Mouse (Mus musculus) lung, postnatal 0 days (tissue): ENCODE data around the gene Dock7. TPM values are rescaled to one million over a fixed set of nuclear protein-coding genes. Genes with fewer than 3 reads are reported as not detected.
"Not testable (repeated sequence)": the region's sequence is repeated elsewhere in the genome, so short reads cannot be mapped to it uniquely, and the experiment has no call there.

Source experiments
- ATAC-seq: fragments of 200-750 bp; cut with Nextera tagmentation; 2 replicates; pipeline ENCODE4 v1.8.0; 2017; ENCODE audit warnings: moderate library complexity
- DNase-seq: peaks from one replicate; pipeline ENCODE4 v3.0.0-alpha.2; 2016; ENCODE audit warnings: low spot score
- H3K27ac ChIP-seq: fragments of 300-500 bp; sonication (generic); 2 replicates; pipeline ENCODE4 v1.5.1; 2014; ENCODE audit warnings: antibody characterized with exemption, mild to moderate bottlenecking, low read length, mixed read lengths
- H3K27me3 ChIP-seq: fragments of 300-500 bp; sonication (generic); replicated peaks from 2 replicates; pipeline ENCODE4 v1.6.1; 2014; ENCODE audit warnings: low read length, mixed read lengths; ENCODE audit not compliant: insufficient read depth
- H3K36me3 ChIP-seq: fragments of 300-500 bp; sonication (generic); 2 replicates; pipeline ENCODE4 v1.6.1; 2014; ENCODE audit warnings: low read length, mixed read lengths; ENCODE audit not compliant: insufficient read depth
- H3K4me1 ChIP-seq: fragments of 300-500 bp; sonication (generic); 2 replicates; pipeline ENCODE4 v1.6.1; 2014; ENCODE audit warnings: antibody characterized with exemption, low read depth, low read length, mixed read lengths; ENCODE audit not compliant: insufficient read depth
- H3K4me2 ChIP-seq: fragments of 300-500 bp; sonication (generic); replicated peaks from 2 replicates; pipeline ENCODE4 v1.6.1; 2014; ENCODE audit warnings: low read depth, mild to moderate bottlenecking, low read length, moderate library complexity, mixed read lengths
- H3K4me3 ChIP-seq: fragments of 300-500 bp; sonication (generic); 2 replicates; pipeline ENCODE4 v1.5.1; 2014; ENCODE audit warnings: low read depth, low read length
- H3K9ac ChIP-seq: fragments of 300-500 bp; sonication (generic); replicated peaks from 2 replicates; pipeline ENCODE4 v1.6.1; 2014; ENCODE audit warnings: low read depth, mild to moderate bottlenecking
- H3K9me3 ChIP-seq: fragments of 300-500 bp; sonication (generic); 2 replicates; pipeline ENCODE4 v1.6.1; 2016; ENCODE audit warnings: low read length, mixed read lengths
- CTCF ChIP-seq: IDR thresholded peaks from 2 replicates; pipeline ENCODE4 v1.5.1; 2016; ENCODE audit warnings: antibody characterized with exemption, mild to moderate bottlenecking
- EP300 ChIP-seq: IDR thresholded peaks from 2 replicates; pipeline ENCODE4 v1.6.1; 2016; ENCODE audit warnings: antibody characterized with exemption, mild to moderate bottlenecking, control low read depth
- WGBS: fragments of 180-500 bp; shearing (Covaris S2); extraction: QIAGEN DNeasy Blood & Tissue Kit; methylation state at CpG from one replicate; pipeline ENCODE4 v1.1.7; 2014; 5-methylcytosine and 5-hydroxymethylcytosine counted together
- polyA plus RNA-seq: library from polyadenylated mRNA; unstranded; fragments of >200 nt; fragmentation: Nextera tagmentation; extraction: Ambion mirVana; gene quantifications from 2 replicates; pipeline ENCODE4 v1.2.1, GENCODE M21; 2015

Dock7 gene
- polyA plus RNA-seq, 1 experiment from 2014 or later: 20.1 TPM

DNA sequence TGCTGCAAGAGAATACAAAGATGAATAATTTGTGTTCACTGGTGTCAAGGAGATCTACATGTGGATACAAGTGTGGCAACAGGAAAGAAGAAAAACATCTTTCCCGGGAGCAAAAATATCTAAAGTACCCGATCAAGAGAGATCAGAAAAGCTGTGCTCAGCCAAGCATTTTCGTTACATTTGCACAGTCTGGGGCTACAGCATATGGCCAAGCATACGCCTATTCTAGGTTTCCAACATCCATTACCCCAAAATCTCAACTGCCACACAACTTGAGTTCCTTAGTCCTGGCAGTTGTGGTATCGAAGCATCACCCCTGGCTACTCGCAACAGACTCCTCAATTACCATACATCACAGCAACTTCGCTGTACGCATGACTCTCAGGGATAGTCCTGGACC lies 98.5 kb downstream of the Dock7 start:
- Histone ChIP-seq H3K9ac (no peak overlapping the region), H3K4me2 (no peak overlapping the region), H3K9me3 (no peaks in the 10 kb centered on the region), H3K27ac (no peak overlapping the region), H3K4me3 (no peak overlapping the region), H3K27me3 (no peaks in the 10 kb centered on the region), H3K36me3 (no peaks in the 10 kb centered on the region), H3K4me1 (no peaks in the 10 kb centered on the region)
- 90% methylated on average over 8 of the region's 8 CpGs for WGBS
- TF ChIP-seq EP300: no peak
- TF ChIP-seq CTCF: no peak
- DNase-seq (no peak), ATAC-seq (no peak)

GRCm38 (mm10) chr4:99011039-99011438 lies 109.7 kb downstream of the Dock7 start:
- 95% methylated on average over 4 of the region's 4 CpGs for WGBS
- Histone ChIP-seq H3K4me3 (no peak overlapping the region), H3K4me1 (no peaks in the 10 kb centered on the region), H3K27ac (no peak overlapping the region), H3K9ac (no peak overlapping the region), H3K9me3 (no peaks in the 10 kb centered on the region), H3K4me2 (no peak overlapping the region), H3K27me3 (no peaks in the 10 kb centered on the region), H3K36me3 (no peaks in the 10 kb centered on the region)
- ATAC-seq (no peak), DNase-seq (no peak)
- TF ChIP-seq EP300 (no peak), CTCF (no peak)

- Histone ChIP-seq H3K27ac (no peak overlapping the region), H3K9me3 (no peaks in the 10 kb centered on the region), H3K4me1 (no peaks in the 10 kb centered on the region), H3K27me3 (no peaks in the 10 kb centered on the region), H3K9ac (no peak overlapping the region), H3K36me3 (no peaks in the 10 kb centered on the region), H3K4me3 (no peak overlapping the region), H3K4me2 (no peak overlapping the region)
- DNase-seq (no peak), ATAC-seq (no peak)
- WGBS: 65% methylated on average over 2 of the region's 2 CpGs
- no peak for TF ChIP-seq EP300
- TF ChIP-seq CTCF: no peak
Observed at GRCm38 (mm10) chr4:99006319-99006718, 114.4 kb downstream of the Dock7 start.

DNA sequence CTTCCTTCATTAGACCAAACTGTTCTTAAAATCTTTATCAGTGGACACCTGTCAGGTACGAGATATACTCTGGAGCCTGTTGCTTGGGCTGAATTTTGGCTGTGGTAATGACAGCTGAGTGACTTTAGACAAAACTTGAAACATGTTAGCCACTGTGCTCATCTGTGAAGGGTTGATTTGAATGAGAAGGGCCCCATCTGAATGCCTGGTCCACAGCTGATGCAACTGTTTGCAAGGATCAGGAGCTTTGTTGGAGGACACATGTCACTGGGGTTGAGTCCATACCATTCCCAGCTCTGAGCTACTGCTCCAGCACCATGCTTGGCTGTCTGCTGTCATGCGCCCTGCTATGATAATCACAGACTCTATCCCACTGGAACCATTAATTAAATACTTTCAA lies 115.1 kb downstream of the Dock7 start:
- H3K36me3 ChIP-seq: no peaks in the 10 kb centered on the region
- no peaks in the 10 kb centered on the region for H3K27me3 ChIP-seq
- ATAC-seq (no peak), DNase-seq (no peak)
- H3K4me1 ChIP-seq: no peaks in the 10 kb centered on the region
- no peak overlapping the region for H3K27ac ChIP-seq
- TF ChIP-seq CTCF: no peak
- TF ChIP-seq EP300: no peak
- no peak overlapping the region for H3K9ac ChIP-seq
- no peak overlapping the region for H3K4me3 ChIP-seq
- H3K9me3 ChIP-seq: no peaks in the 10 kb centered on the region
- no peak overlapping the region for H3K4me2 ChIP-seq
- 91% methylated on average over 2 of the region's 2 CpGs for WGBS

GRCm38 (mm10) chr4:98993491-98993890 lies 127.2 kb downstream of the Dock7 start:
- TF ChIP-seq EP300: no peak
- TF ChIP-seq CTCF: no peak

GRCm38 (mm10) chr4:98984701-98985100 lies 136.0 kb downstream of the Dock7 start:
- WGBS: 77% methylated on average over 8 of the region's 8 CpGs
- TF ChIP-seq CTCF: no peak
- TF ChIP-seq EP300: 0 out of 2 replicates have a peak, but pooled peaks have one; percentile 16
- Histone ChIP-seq H3K4me1 (no peaks in the 10 kb centered on the region), H3K4me2 (no peak overlapping the region), H3K4me3 (no peak overlapping the region), H3K9me3 (no peaks in the 10 kb centered on the region), H3K27ac (no peak overlapping the region), H3K36me3 (no peaks in the 10 kb centered on the region), H3K9ac (no peak overlapping the region), H3K27me3 (no peaks in the 10 kb centered on the region)
- peak; percentile 68 for ATAC-seq
- peak; percentile 73 for DNase-seq

More at GRCm38 (mm10) chr4:98993491-98993890, 127.2 kb downstream of the Dock7 start:
- Histone ChIP-seq H3K9ac (no peak overlapping the region), H3K4me3 (no peak overlapping the region), H3K36me3 (peaks cover 5% of the 10 kb centered on the region; the same call in 1 of the 2 replicates), H3K27me3 (no peaks in the 10 kb centered on the region), H3K4me1 (no peaks in the 10 kb centered on the region), H3K27ac (no peak overlapping the region), H3K4me2 (no peak overlapping the region), H3K9me3 (no peaks in the 10 kb centered on the region)
- ATAC-seq: peak; percentile 38; the same call in 1 of the 2 replicates
- DNase-seq: peak; percentile 28
- WGBS: 65% methylated on average over 4 of the region's 4 CpGs

DNA sequence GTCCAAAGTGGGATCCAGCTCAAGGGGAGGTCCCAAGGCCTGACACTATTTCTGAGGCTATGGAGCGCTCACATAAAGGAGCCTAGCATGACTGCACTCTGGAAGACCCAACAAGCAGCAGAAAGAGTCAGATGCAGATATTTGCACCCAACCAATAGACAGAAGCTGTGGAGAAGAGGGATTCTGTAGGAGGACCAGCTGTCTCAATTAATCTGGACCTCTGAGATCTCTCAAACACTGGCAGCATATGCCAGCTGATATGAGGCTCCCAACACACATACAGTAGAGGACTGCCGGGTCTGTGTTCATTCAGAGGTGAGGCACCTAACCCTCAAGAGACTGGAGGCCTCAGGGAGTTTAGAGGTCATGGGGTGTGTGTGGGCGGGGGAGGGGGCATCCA lies 140.7 kb downstream of the Dock7 start:
- not testable (repeated sequence) for H3K4me2 ChIP-seq, H3K27me3 ChIP-seq, DNase-seq, H3K9me3 ChIP-seq, H3K4me1 ChIP-seq, H3K9ac ChIP-seq, ATAC-seq, H3K36me3 ChIP-seq, H3K4me3 ChIP-seq, H3K27ac ChIP-seq
- 90% methylated on average over 3 of the region's 3 CpGs for WGBS
